Mouse (Mus musculus): ENCODE measurements around the gene Cideb. TPM values are rescaled to one million over a fixed set of nuclear protein-coding genes. Genes with fewer than 3 reads are reported as not detected.

Cideb gene
- polyA plus RNA-seq, 1 experiment from 2014 or later, result 1.0 TPM

- no peak overlapping the region for H3K4me2 ChIP-seq (ENCODE audit: low read depth, low read length)
- no peak overlapping the region for H3K27ac ChIP-seq (ENCODE audit: low read length)
- H3K9me3 ChIP-seq (ENCODE audit: control insufficient read depth, low read length), result no peaks in the 10 kb centered on the region
- no peak overlapping the region for H3K4me3 ChIP-seq (ENCODE audit: low read length)
- ATAC-seq (ENCODE audit: low read depth), result no peak
- no peak overlapping the region for H3K9ac ChIP-seq (ENCODE audit: low read length)
- peaks cover 31% of the 10 kb centered on the region for H3K36me3 ChIP-seq (ENCODE audit: control insufficient read depth, insufficient read depth, low read length)
- H3K27me3 ChIP-seq (ENCODE audit: control insufficient read depth, insufficient read depth, low read depth, low read length), result peaks cover 8% of the 10 kb centered on the region
- peaks cover 7% of the 10 kb centered on the region; the same call in 1 of the 2 replicates for H3K4me1 ChIP-seq (replicated peaks; ENCODE audit: control insufficient read depth, insufficient read depth, low read length)
- WGBS, result 49% methylated on average over 6 of the region's 6 CpGs
These were observed 692 bp downstream of the Cideb start for GRCm38 (mm10) chr14:55757566-55757965.

- WGBS, result 86% methylated on average over 10 of the region's 10 CpGs
- H3K4me3 ChIP-seq (ENCODE audit: low read length), result no peak overlapping the region
- H3K9me3 ChIP-seq (ENCODE audit: control insufficient read depth, low read length), result no peaks in the 10 kb centered on the region
- H3K9ac ChIP-seq (ENCODE audit: low read length), result 0 out of 2 replicates have a peak overlapping the region, but pooled peaks have one; percentile 8
- H3K27me3 ChIP-seq (ENCODE audit: control insufficient read depth, insufficient read depth, low read depth, low read length), result no peaks in the 10 kb centered on the region
- peaks cover 27% of the 10 kb centered on the region for H3K36me3 ChIP-seq (ENCODE audit: control insufficient read depth, insufficient read depth, low read length)
- no peak for ATAC-seq (ENCODE audit: low read depth)
- peak overlapping the region; percentile 89 for H3K4me2 ChIP-seq (ENCODE audit: low read depth, low read length)
- no peak overlapping the region for H3K27ac ChIP-seq (ENCODE audit: low read length)
- peaks cover 24% of the 10 kb centered on the region for H3K4me1 ChIP-seq (replicated peaks; ENCODE audit: control insufficient read depth, insufficient read depth, low read length)
These were observed 11.0 kb downstream of the Cideb start for GRCm38 (mm10) chr14:55747051-55747847.

- under 1% methylated on average over 31 of the region's 31 CpGs for WGBS
- peak overlapping the region; percentile 94 for H3K4me3 ChIP-seq (ENCODE audit: low read length)
- H3K9ac ChIP-seq (ENCODE audit: low read length), result peak overlapping the region; percentile 90
- no peaks in the 10 kb centered on the region for H3K27me3 ChIP-seq (ENCODE audit: control insufficient read depth, insufficient read depth, low read depth, low read length)
- H3K4me1 ChIP-seq (replicated peaks; ENCODE audit: control insufficient read depth, insufficient read depth, low read length), result peaks cover 24% of the 10 kb centered on the region
- H3K9me3 ChIP-seq (ENCODE audit: control insufficient read depth, low read length), result no peaks in the 10 kb centered on the region
- H3K27ac ChIP-seq (ENCODE audit: low read length), result no peak overlapping the region
- peak overlapping the region; percentile 89 for H3K4me2 ChIP-seq (ENCODE audit: low read depth, low read length)
- H3K36me3 ChIP-seq (ENCODE audit: control insufficient read depth, insufficient read depth, low read length), result peaks cover 16% of the 10 kb centered on the region
- no peak; the same call in 1 of the 2 replicates for ATAC-seq (ENCODE audit: low read depth)
These were observed 12.4 kb downstream of the Cideb start for GRCm38 (mm10) chr14:55745861-55746237.

- Histone ChIP-seq H3K36me3 (ENCODE audit: control insufficient read depth, insufficient read depth, low read length) (peaks cover 12% of the 10 kb centered on the region), H3K4me1 (replicated peaks; ENCODE audit: control insufficient read depth, insufficient read depth, low read length) (peaks cover 24% of the 10 kb centered on the region), H3K9me3 (ENCODE audit: control insufficient read depth, low read length) (no peaks in the 10 kb centered on the region), H3K9ac (ENCODE audit: low read length) (peak within 1 kb of the TSS; percentile 90), H3K27ac (ENCODE audit: low read length) (no peak within 1 kb of the TSS), H3K27me3 (ENCODE audit: control insufficient read depth, insufficient read depth, low read depth, low read length) (no peaks in the 10 kb centered on the region), H3K4me3 (ENCODE audit: low read length) (peak within 1 kb of the TSS; percentile 94), H3K4me2 (ENCODE audit: low read depth, low read length) (peak within 1 kb of the TSS; percentile 89)
- under 1% methylated on average over 48 of the region's 48 CpGs for WGBS
- peak; percentile 91 for ATAC-seq (ENCODE audit: low read depth)
These were observed 12.9 kb downstream of the Cideb start, which contains the start of the genes Dhrs1 and Nop9 for GRCm38 (mm10) chr14:55745180-55745860. Gene Dhrs1, minus strand, starts transcription at chr14:55745690. Gene Nop9, plus strand, starts transcription at chr14:55745693.

- peak overlapping the region; percentile 49 for H3K4me2 ChIP-seq (ENCODE audit: low read depth, low read length)
- no peaks in the 10 kb centered on the region for H3K9me3 ChIP-seq (ENCODE audit: control insufficient read depth, low read length)
- peak overlapping the region; percentile 59 for H3K9ac ChIP-seq (ENCODE audit: low read length)
- WGBS, result 18% methylated on average over 10 of the region's 10 CpGs
- H3K36me3 ChIP-seq (ENCODE audit: control insufficient read depth, insufficient read depth, low read length), result peaks cover 8% of the 10 kb centered on the region
- ATAC-seq (ENCODE audit: low read depth), result peak; percentile 76
- no peak overlapping the region for H3K27ac ChIP-seq (ENCODE audit: low read length)
- H3K4me1 ChIP-seq (replicated peaks; ENCODE audit: control insufficient read depth, insufficient read depth, low read length), result peaks cover 24% of the 10 kb centered on the region
- H3K27me3 ChIP-seq (ENCODE audit: control insufficient read depth, insufficient read depth, low read depth, low read length), result no peaks in the 10 kb centered on the region
- peak overlapping the region; percentile 18; the same call in 1 of the 2 replicates for H3K4me3 ChIP-seq (ENCODE audit: low read length)
These were observed 14.5 kb downstream of the Cideb start for GRCm38 (mm10) chr14:55743711-55744110.

GRCm38 (mm10) chr14:55737086-55737687, 21.1 kb downstream of the Cideb start:
- WGBS, result 83% methylated on average over 9 of the region's 9 CpGs
- no peak overlapping the region for H3K4me2 ChIP-seq (ENCODE audit: low read depth, low read length)
- no peaks in the 10 kb centered on the region for H3K27me3 ChIP-seq (ENCODE audit: control insufficient read depth, insufficient read depth, low read depth, low read length)
- H3K36me3 ChIP-seq (ENCODE audit: control insufficient read depth, insufficient read depth, low read length), result peaks cover 11% of the 10 kb centered on the region
- no peak overlapping the region for H3K9ac ChIP-seq (ENCODE audit: low read length)
- no peaks in the 10 kb centered on the region for H3K4me1 ChIP-seq (replicated peaks; ENCODE audit: control insufficient read depth, insufficient read depth, low read length)
- ATAC-seq (ENCODE audit: low read depth), result no peak
- no peak overlapping the region for H3K27ac ChIP-seq (ENCODE audit: low read length)
- no peaks in the 10 kb centered on the region for H3K9me3 ChIP-seq (ENCODE audit: control insufficient read depth, low read length)
- H3K4me3 ChIP-seq (ENCODE audit: low read length), result no peak overlapping the region

- ATAC-seq (ENCODE audit: low read depth), result no peak
- H3K9ac ChIP-seq (ENCODE audit: low read length), result no peak overlapping the region
- WGBS, result 67% methylated on average over 4 of the region's 4 CpGs
These were observed 22.5 kb downstream of the Cideb start for GRCm38 (mm10) chr14:55735758-55736157.

GRCm38 (mm10) chr14:55735334-55735733, 22.9 kb downstream of the Cideb start:
- WGBS, result 30% methylated on average over 3 of the region's 3 CpGs
- peaks cover 9% of the 10 kb centered on the region; the same call in 1 of the 2 replicates for H3K36me3 ChIP-seq (ENCODE audit: control insufficient read depth, insufficient read depth, low read length)
- no peak overlapping the region for H3K4me2 ChIP-seq (ENCODE audit: low read depth, low read length)
- H3K4me3 ChIP-seq (ENCODE audit: low read length), result no peak overlapping the region
- H3K27me3 ChIP-seq (ENCODE audit: control insufficient read depth, insufficient read depth, low read depth, low read length), result no peaks in the 10 kb centered on the region
- ATAC-seq (ENCODE audit: low read depth), result no peak
- H3K9me3 ChIP-seq (ENCODE audit: control insufficient read depth, low read length), result no peaks in the 10 kb centered on the region
- H3K27ac ChIP-seq (ENCODE audit: low read length), result no peak overlapping the region
- H3K9ac ChIP-seq (ENCODE audit: low read length), result no peak overlapping the region
- H3K4me1 ChIP-seq (replicated peaks; ENCODE audit: control insufficient read depth, insufficient read depth, low read length), result no peaks in the 10 kb centered on the region

More at GRCm38 (mm10) chr14:55735758-55736157, 22.5 kb downstream of the Cideb start:
- no peaks in the 10 kb centered on the region for H3K4me1 ChIP-seq (replicated peaks; ENCODE audit: control insufficient read depth, insufficient read depth, low read length)
- no peaks in the 10 kb centered on the region for H3K27me3 ChIP-seq (ENCODE audit: control insufficient read depth, insufficient read depth, low read depth, low read length)
- no peak overlapping the region for H3K27ac ChIP-seq (ENCODE audit: low read length)
- H3K4me3 ChIP-seq (ENCODE audit: low read length), result no peak overlapping the region
- no peaks in the 10 kb centered on the region for H3K9me3 ChIP-seq (ENCODE audit: control insufficient read depth, low read length)
- peaks cover 9% of the 10 kb centered on the region; the same call in 1 of the 2 replicates for H3K36me3 ChIP-seq (ENCODE audit: control insufficient read depth, insufficient read depth, low read length)
- no peak overlapping the region for H3K4me2 ChIP-seq (ENCODE audit: low read depth, low read length)

GRCm38 (mm10) chr14:55734869-55735268, 23.4 kb downstream of the Cideb start:
- Histone ChIP-seq H3K27me3 (ENCODE audit: control insufficient read depth, insufficient read depth, low read depth, low read length) (no peaks in the 10 kb centered on the region), H3K9me3 (ENCODE audit: control insufficient read depth, low read length) (no peaks in the 10 kb centered on the region), H3K9ac (ENCODE audit: low read length) (no peak overlapping the region), H3K27ac (ENCODE audit: low read length) (no peak overlapping the region), H3K36me3 (ENCODE audit: control insufficient read depth, insufficient read depth, low read length) (peaks cover 6% of the 10 kb centered on the region; the same call in 1 of the 2 replicates), H3K4me1 (replicated peaks; ENCODE audit: control insufficient read depth, insufficient read depth, low read length) (no peaks in the 10 kb centered on the region), H3K4me2 (ENCODE audit: low read depth, low read length) (no peak overlapping the region), H3K4me3 (ENCODE audit: low read length) (no peak overlapping the region)
- no peak for ATAC-seq (ENCODE audit: low read depth)
- WGBS, result 64% methylated on average over 7 of the region's 7 CpGs

All from lung, embryonic 16.5 days (tissue).